29 mouse cellular contexts compared by ENCODE assay signal in genomic region chr6:84598725-84599124, GRCm38 (mm10). TPM values are rescaled to one million over a fixed set of nuclear protein-coding genes. Genes with fewer than 3 reads are reported as not detected.
A peak's percentile ranks its signal among the peaks of the same experiment; 100 is the strongest.
DNase-seq lines count a peak whose midpoint lies in the region; ATAC-seq lines count a peak whose summit lies in the region.
"Had no signal": no experiment of that assay in that cellular context is flagged by ENCODE, and none has a peak within 500 bp of the region (broad histone marks: within the 10 kb centered on the region; RNA-seq: fewer than 3 reads in every experiment).

No protein-coding gene starts in this region.

- H3K9ac ChIP-seq in hindbrain, embryonic 11.5 days (ENCODE audit: low read depth, low read length), result no peak overlapping the region
- no peak overlapping the region for H3K9ac ChIP-seq in hindbrain, embryonic 14.5 days
- H3K9ac ChIP-seq in hindbrain, embryonic 13.5 days, result no peak overlapping the region
- H3K9ac ChIP-seq: embryonic facial prominence, embryonic 15.5 days; forebrain, embryonic 13.5 days; heart, embryonic 15.5 days; limb, embryonic 12.5 days; liver, embryonic 15.5 days; lung, embryonic 14.5 days; neural tube, embryonic 12.5 days had no signal

- no peak overlapping the region for H3K4me2 ChIP-seq in hindbrain, embryonic 11.5 days (replicated peaks; ENCODE audit: low read depth, low read length)
- H3K4me2 ChIP-seq in hindbrain, embryonic 14.5 days (replicated peaks), result no peak overlapping the region
- H3K4me2 ChIP-seq in hindbrain, embryonic 13.5 days, result no peak overlapping the region
- H3K4me2 ChIP-seq: embryonic facial prominence, embryonic 15.5 days; forebrain, embryonic 13.5 days; heart, embryonic 15.5 days; limb, embryonic 12.5 days; liver, embryonic 15.5 days; lung, embryonic 14.5 days; midbrain, embryonic 11.5 days; neural tube, embryonic 12.5 days had no signal

- 67% methylated on average over 3 of the region's 3 CpGs for WGBS in hindbrain, embryonic 11.5 days
- WGBS in hindbrain, embryonic 14.5 days, result 65% methylated on average over 3 of the region's 3 CpGs
- WGBS in hindbrain, embryonic 13.5 days, result 66% methylated on average over 3 of the region's 3 CpGs

- H3K36me3 ChIP-seq in hindbrain, embryonic 11.5 days (ENCODE audit: control insufficient read depth, insufficient read depth, low read length), result no peaks in the 10 kb centered on the region
- no peaks in the 10 kb centered on the region for H3K36me3 ChIP-seq in hindbrain, embryonic 14.5 days (replicated peaks; ENCODE audit: control insufficient read depth, insufficient read depth)
- H3K36me3 ChIP-seq in hindbrain, embryonic 13.5 days, result no peaks in the 10 kb centered on the region
- H3K36me3 ChIP-seq: embryonic facial prominence, embryonic 15.5 days; heart, embryonic 10.5 days; heart, embryonic 15.5 days; limb, embryonic 12.5 days; liver, embryonic 15.5 days; neural tube, embryonic 12.5 days had no signal

- H3K27ac ChIP-seq in hindbrain, embryonic 11.5 days (ENCODE audit: low read depth, low read length), result 0 out of 2 replicates have a peak overlapping the region, but pooled peaks have one; percentile 2
- no peak overlapping the region for H3K27ac ChIP-seq in hindbrain, embryonic 14.5 days
- no peak overlapping the region; the same call in 1 of the 2 replicates for H3K27ac ChIP-seq in hindbrain, embryonic 13.5 days
- H3K27ac ChIP-seq: embryonic facial prominence, embryonic 15.5 days; forebrain, embryonic 13.5 days; heart, embryonic 10.5 days; heart, embryonic 15.5 days; limb, embryonic 12.5 days; liver, embryonic 15.5 days; neural tube, embryonic 12.5 days had no signal

- no peak for DNase-seq in hindbrain, embryonic 11.5 days (ENCODE audit: low spot score)
- DNase-seq in hindbrain, embryonic 14.5 days (ENCODE audit: low spot score), result no peak
- DNase-seq in right cerebral cortex, postnatal 10 days (ENCODE audit: low spot score in 2 of 2), result peak; percentile 3 to 9
- DNase-seq in right cerebral cortex, adult 18-20 months, result no peak
- DNase-seq in adrenal gland, postnatal 14 days, result no peak
- DNase-seq: cerebellum, adult 2 months; cerebellum, postnatal 14 days; gastrocnemius, postnatal 14 days; heart, postnatal 36 days; kidney, adult 9 months; kidney, postnatal 14 days; layer of hippocampus, adult 9-11 months; lung, embryonic 14.5 days; lung, postnatal 14 days; right cerebral cortex, postnatal 14 days had no signal

- no peaks in the 10 kb centered on the region for H3K9me3 ChIP-seq in hindbrain, embryonic 11.5 days (ENCODE audit: control insufficient read depth, low read length)
- no peaks in the 10 kb centered on the region for H3K9me3 ChIP-seq in hindbrain, embryonic 14.5 days (ENCODE audit: control insufficient read depth, low read length)
- H3K9me3 ChIP-seq in hindbrain, embryonic 13.5 days, result no peaks in the 10 kb centered on the region
- H3K9me3 ChIP-seq: embryonic facial prominence, embryonic 15.5 days; forebrain, embryonic 13.5 days; heart, embryonic 10.5 days; heart, embryonic 15.5 days; limb, embryonic 12.5 days; liver, embryonic 15.5 days; neural tube, embryonic 12.5 days had no signal

- no peaks in the 10 kb centered on the region for H3K4me1 ChIP-seq in hindbrain, embryonic 11.5 days (replicated peaks; ENCODE audit: control insufficient read depth, insufficient read depth, low read length)
- no peaks in the 10 kb centered on the region for H3K4me1 ChIP-seq in hindbrain, embryonic 14.5 days (replicated peaks; ENCODE audit: control insufficient read depth, insufficient read depth, low read length)
- H3K4me1 ChIP-seq in hindbrain, embryonic 13.5 days (replicated peaks), result peaks cover 15% of the 10 kb centered on the region
- H3K4me1 ChIP-seq: heart, embryonic 15.5 days; liver, embryonic 15.5 days had no signal

- no peak overlapping the region for H3K4me3 ChIP-seq in hindbrain, embryonic 11.5 days (ENCODE audit: low read depth, low read length)
- H3K4me3 ChIP-seq in hindbrain, embryonic 14.5 days (replicated peaks; ENCODE audit: low read length), result no peak overlapping the region
- H3K4me3 ChIP-seq in hindbrain, embryonic 13.5 days, result no peak overlapping the region
- H3K4me3 ChIP-seq: embryonic facial prominence, embryonic 15.5 days; forebrain, embryonic 13.5 days; heart, embryonic 10.5 days; heart, embryonic 15.5 days; limb, embryonic 12.5 days; liver, embryonic 15.5 days; myocyte; neural tube, embryonic 12.5 days had no signal

- no peaks in the 10 kb centered on the region for H3K27me3 ChIP-seq in hindbrain, embryonic 11.5 days (ENCODE audit: control insufficient read depth, insufficient read depth, low read length)
- H3K27me3 ChIP-seq in hindbrain, embryonic 14.5 days (ENCODE audit: control insufficient read depth, insufficient read depth, low read length), result no peaks in the 10 kb centered on the region
- peaks cover 8% of the 10 kb centered on the region; the same call in 1 of the 2 replicates for H3K27me3 ChIP-seq in hindbrain, embryonic 13.5 days
- H3K27me3 ChIP-seq: forebrain, embryonic 13.5 days; heart, embryonic 15.5 days; limb, embryonic 12.5 days; neural tube, embryonic 12.5 days had no signal

- peak; percentile 69 for ATAC-seq in hindbrain, embryonic 11.5 days (ENCODE audit: low FRiP score)
- no peak for ATAC-seq in hindbrain, embryonic 14.5 days (ENCODE audit: low FRiP score)
- ATAC-seq in hindbrain, embryonic 13.5 days (ENCODE audit: low FRiP score), result peak; percentile 55; the same call in 1 of the 2 replicates
- no peak for ATAC-seq in megakaryocyte, adult 5-6 weeks (ENCODE audit: poor library complexity, severe bottlenecking)
- ATAC-seq: CD4-positive, CD25-positive, alpha-beta regulatory T cell, adult 4 months; forebrain, embryonic 13.5 days; inflammation-experienced regulatory T-cells, adult 6 months had no signal

RNA-seq across cellular contexts. Expression of gene Cyp26b1, which starts 5.0 kb away (rescaled TPM):
- polyA plus RNA-seq in hindbrain, embryonic 11.5 days (2014; fragmentation: Nextera tagmentation; extraction: Ambion mirVana), result 19.2 and 19.4 TPM in 2 replicates
- polyA plus RNA-seq in hindbrain, embryonic 14.5 days (2014; fragmentation: Nextera tagmentation; extraction: Ambion mirVana), result 22.5 and 26.6 TPM in 2 replicates
- 55.5 and 62.8 TPM in 2 replicates for polyA plus RNA-seq in hindbrain, embryonic 13.5 days (2015; fragmentation: Nextera tagmentation; extraction: Ambion mirVana)
- 3.3 and 4.2 TPM in 2 replicates for total RNA-seq in adrenal gland, postnatal 14 days (2021)
- not detected in 2 replicates for total RNA-seq in megakaryocyte, adult 5-6 weeks (2015)
- not detected in 2 replicates for total RNA-seq in megakaryocyte, adult 5-6 weeks (2017)
- total RNA-seq: granulocyte monocyte progenitor cell, adult 5-6 weeks had no signal

Comparison
In these comparisons a context has a peak if more than half of its experiments do, and no peak if none do; other contexts are left out.
1. ATAC-seq: peak in hindbrain, embryonic 11.5 days (single experiment) and hindbrain, embryonic 13.5 days (single experiment); none in hindbrain, embryonic 14.5 days (single experiment) and megakaryocyte, adult 5-6 weeks (single experiment).
2. DNase-seq: peak in right cerebral cortex, postnatal 10 days (2 of 2); none in hindbrain, embryonic 11.5 days (single experiment), hindbrain, embryonic 14.5 days (single experiment), right cerebral cortex, adult 18-20 months (single experiment) and adrenal gland, postnatal 14 days (single experiment).